Mouse (Mus musculus) naive thymus-derived CD4-positive, alpha-beta T cell, adult 2 months (primary cell): ENCODE data around the gene Gm28372.

Experiments used
- DNase-seq: peaks from one replicate; pipeline ENCODE4 v3.0.0-alpha.2; 2011; ENCODE audit warnings: low read depth

Gm28372 gene

GRCm38 (mm10) chr2:130451086-130451726 lies 46.2 kb downstream of the Gm28372 start:
- no peak for DNase-seq

- no peak for DNase-seq
These were observed 46.7 kb downstream of the Gm28372 start for GRCm38 (mm10) chr2:130451727-130452090.

- DNase-seq: no peak
These were observed 47.2 kb downstream of the Gm28372 start for GRCm38 (mm10) chr2:130452266-130452665.

- DNase-seq: no peak
These were observed 48.4 kb downstream of the Gm28372 start for GRCm38 (mm10) chr2:130453421-130453820.

GRCm38 (mm10) chr2:130454748-130455370 lies 49.8 kb downstream of the Gm28372 start:
- DNase-seq: no peak
